Mouse (Mus musculus) stomach, adult 2 months (tissue): ENCODE results near the gene Rps27. TPM values are rescaled to one million over a fixed set of nuclear protein-coding genes. Genes with fewer than 3 reads are reported as not detected.

Experiments
- polyA plus RNA-seq: library from polyadenylated mRNA; depleted of rRNA; stranded (reverse); fragments of >200 nt; gene quantifications from 2 replicates; pipeline ENCODE4 v1.2.3, GENCODE M21; 2012; rRNA removed

Rps27 gene
- 192 and 202 TPM in 2 replicates for polyA plus RNA-seq

DNA sequence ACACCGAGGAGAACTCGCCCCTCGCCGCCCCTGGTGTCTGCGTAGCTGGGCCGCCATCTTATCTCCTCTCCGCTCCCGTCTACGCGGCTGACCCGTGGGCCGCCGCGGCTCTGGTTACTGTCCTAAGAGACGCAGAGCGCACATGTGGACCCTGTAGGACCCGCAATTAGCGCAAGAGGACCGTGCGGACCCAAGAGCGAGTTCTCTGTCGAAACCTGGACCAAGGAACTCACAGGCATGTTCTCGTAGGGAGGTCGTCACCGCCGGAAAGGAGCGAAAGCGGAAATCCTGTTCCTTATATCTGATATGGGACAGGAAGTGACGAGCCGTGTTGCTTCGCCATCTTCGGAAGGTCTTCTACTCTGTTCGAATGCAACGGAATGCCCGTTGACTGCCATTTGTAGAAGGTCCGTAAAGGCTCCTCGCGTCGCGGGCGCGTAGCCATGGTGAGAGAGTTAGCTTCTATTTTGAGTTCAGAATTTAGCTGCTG, at the start of gene Rps27, which contains the start of gene Rab13:
Gene Rps27 (minus strand): TSS at position 275 of the 490 bp plus-strand sequence.
Gene Rab13 (plus strand): TSS at position 319 of the 490 bp plus-strand sequence.

DNA sequence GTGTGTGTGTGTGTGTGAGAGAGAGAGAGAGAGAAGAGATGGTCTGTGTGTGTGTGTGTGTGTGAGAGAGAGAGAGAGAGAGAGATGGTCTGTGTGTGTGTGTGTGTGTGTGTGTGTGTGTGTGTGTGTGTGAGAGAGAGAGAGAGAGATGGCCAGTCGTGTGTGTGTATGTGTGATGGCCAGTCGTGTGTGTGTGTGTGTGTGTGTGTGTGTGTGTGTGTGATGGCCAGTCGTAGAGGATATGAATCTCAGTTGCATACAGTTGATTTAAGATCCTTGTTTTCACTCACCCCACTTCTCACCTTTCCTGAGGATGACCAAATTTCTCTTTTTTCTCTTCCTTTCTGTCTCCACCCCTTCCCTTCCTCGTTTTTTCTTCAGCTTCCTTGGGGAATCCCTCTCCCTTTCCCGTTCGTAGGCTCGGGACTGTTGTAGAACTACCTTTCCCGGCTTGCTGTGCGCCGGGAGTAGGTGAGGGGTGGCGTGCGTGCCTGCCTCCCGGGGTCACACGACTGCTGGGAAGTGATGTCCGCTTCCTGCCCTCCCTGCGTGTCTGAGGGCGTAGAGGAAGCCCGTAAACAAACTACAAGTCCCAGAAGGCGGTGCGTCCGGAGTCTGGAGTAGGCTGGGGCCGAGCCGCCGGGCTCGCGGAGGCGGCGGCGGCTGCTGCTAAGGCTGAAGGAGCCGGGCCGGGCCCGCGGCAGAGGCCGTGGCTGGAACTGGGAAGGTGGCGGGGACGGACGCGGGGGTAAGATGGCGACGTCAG, 40.4 kb upstream of the Rps27 start, which contains the start of gene Crtc2:
Gene Crtc2 (plus strand): TSS at position 511 of the 766 bp plus-strand sequence.

DNA sequence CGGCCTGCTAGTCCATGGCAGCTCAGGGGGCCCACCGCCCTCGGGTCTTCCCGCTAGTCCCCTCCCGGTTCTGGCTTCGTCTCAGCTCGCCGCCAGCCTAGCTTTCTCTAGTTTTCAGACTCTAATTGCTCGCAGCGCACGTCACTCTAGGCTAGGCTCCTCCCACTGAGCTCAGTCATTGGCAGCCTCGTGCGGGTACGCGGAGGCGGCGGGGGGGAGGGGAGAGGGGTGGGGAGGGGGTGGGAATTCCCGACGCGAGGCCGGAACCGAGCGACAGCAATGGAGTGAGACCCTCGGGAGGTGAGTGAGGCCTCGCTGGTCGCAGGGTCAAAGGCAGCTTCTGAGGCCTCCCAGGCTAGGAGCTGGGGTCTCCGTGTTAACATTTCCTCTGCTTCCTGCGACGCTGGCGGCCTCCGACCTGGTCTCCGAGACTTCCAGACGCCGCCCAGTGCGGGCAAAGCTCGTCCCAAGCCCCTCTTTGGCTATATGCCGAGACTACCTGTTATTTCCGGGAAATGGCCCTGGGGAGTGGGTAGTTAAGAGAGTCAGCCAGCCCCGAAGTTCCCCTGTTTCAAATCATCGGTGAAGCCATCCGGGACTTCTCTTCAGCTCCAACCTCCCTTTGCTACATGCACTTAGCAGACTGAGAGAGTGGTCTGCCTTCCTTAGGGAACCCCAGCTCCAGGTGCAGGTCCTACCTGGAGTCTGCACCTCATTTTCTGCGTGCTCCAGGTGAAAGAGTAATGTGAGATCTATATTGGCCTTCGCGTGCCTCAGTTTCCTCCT, 34.7 kb upstream of the Rps27 start, which contains the start of gene Slc39a1:
Gene Slc39a1 (plus strand): TSS at position 213 of the 786 bp plus-strand sequence.

DNA sequence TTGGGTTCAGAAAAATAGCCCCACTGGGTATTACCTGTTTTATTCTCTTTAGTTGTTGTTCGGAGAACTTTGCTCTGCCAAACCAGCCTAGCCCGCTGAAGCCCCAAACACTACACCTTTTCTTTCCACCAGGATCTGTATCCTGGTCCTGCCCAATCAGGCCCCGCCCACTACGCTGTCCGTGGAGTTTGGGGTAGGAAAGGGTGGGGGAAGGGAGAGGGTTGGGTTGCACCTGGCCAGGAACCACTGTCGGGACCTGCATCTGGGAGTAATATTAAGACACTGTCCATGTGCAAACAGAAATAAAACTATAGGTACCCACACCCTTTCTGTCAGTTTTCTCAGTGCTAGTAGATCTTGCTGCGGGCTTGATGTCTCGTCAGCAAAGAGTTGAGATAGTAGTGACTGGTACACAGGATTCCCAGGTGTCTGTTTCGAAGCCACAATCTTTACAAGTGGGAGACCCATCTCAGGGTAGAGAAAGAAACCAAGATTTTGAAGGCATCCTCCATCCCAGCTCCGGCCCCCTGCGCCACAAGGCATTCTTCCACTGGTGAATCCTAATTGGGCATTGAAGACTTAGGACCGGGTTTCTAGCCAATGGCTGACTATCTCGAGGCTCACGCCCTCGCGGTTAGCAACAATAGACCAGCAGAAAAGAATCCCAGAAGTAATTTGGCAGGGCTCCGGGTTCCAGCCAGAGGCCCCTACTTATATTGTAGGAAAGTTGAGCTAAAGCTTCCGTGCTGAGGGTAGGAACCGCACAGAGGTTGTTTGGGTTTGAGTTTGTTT, 29.7 kb upstream of the Rps27 start, which contains the start of gene Creb3l4:
Gene Creb3l4 (minus strand): TSS at position 529 of the 792 bp plus-strand sequence.

DNA sequence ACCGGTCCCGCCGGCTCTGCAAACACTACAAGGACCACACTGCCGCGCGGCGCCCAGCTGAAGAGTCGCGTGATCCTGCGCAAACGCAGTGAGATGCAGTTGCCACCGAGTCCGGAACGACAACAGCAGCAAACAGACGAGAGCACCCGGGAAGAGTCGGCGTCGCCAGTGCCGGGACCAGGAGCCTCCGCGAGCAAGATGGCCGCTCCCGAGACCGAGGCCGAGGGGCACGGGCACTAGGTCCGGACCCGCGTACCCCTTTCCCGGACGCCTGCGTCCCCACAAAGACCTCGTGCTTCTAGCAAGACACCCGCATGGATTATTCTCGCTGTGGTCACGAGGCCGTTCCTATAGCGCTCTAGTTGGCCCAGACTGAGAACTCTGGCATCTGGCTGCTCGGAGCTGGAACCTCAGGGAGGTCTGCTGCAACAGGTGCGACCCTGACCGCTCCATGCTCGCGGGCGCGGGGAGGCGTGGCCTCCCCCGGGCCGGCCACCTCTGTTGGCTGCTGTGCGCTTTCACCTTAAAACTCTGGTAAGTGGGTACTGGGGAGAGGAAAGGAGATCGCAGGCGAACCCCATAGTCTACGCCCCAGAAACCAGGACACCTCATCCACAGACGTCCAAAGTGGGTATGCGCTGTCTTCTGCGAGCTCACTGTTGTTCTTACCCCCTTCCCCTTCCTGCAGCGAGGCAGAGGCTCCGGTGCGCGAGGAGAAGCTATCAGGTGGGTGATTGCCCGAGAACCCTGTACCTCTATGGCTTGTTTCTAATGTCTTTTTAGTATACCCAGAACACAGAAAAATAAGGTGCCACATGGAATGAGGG, 18.3 kb upstream of the Rps27 start, which contains the start of gene Jtb:
Gene Jtb (plus strand): TSS at position 91 of the 827 bp plus-strand sequence.

Other genes with a start within 250 kb of the Rps27 start
- gene Hax1, start 214.9 kb downstream of the Rps27 start, polyA plus RNA-seq: 21.9 and 22.9 TPM in 2 replicates
- 7.6 and 8.7 TPM in 2 replicates for gene 4933434E20Rik, start 162.0 kb downstream of the Rps27 start, polyA plus RNA-seq
- 29.1 and 37.6 TPM in 2 replicates for gene Ubap2l, start 161.0 kb downstream of the Rps27 start, polyA plus RNA-seq
- 39.8 and 65.3 TPM in 2 replicates for gene Tpm3, start 141.0 kb downstream of the Rps27 start, polyA plus RNA-seq
- 0.09 and 0.10 TPM in 2 replicates for gene Nup210l, start 109.5 kb downstream of the Rps27 start, polyA plus RNA-seq
- 2.5 and 3.6 TPM in 2 replicates for gene Rab13, start within 50 bp of the Rps27 start, polyA plus RNA-seq
- gene Jtb, start 17.9 kb upstream of the Rps27 start, polyA plus RNA-seq: 60.6 and 98.2 TPM in 2 replicates
- 16.6 and 20.9 TPM in 2 replicates for gene Creb3l4, start 29.9 kb upstream of the Rps27 start, polyA plus RNA-seq
- gene Slc39a1, start 34.5 kb upstream of the Rps27 start, polyA plus RNA-seq: 44.3 and 47.8 TPM in 2 replicates
- gene Crtc2, start 40.5 kb upstream of the Rps27 start, polyA plus RNA-seq: 19.9 and 25.7 TPM in 2 replicates
- gene Dennd4b, start 51.5 kb upstream of the Rps27 start, polyA plus RNA-seq: 5.1 and 7.2 TPM in 2 replicates
- gene Gatad2b, start 79.5 kb upstream of the Rps27 start, polyA plus RNA-seq: 3.8 and 4.9 TPM in 2 replicates
- 3.9 and 4.2 TPM in 2 replicates for gene Slc27a3, start 176.3 kb upstream of the Rps27 start, polyA plus RNA-seq
- 7.6 and 9.0 TPM in 2 replicates for gene Ints3, start 220.0 kb upstream of the Rps27 start, polyA plus RNA-seq